Mouse (Mus musculus): ENCODE results near the gene Thtpa. TPM values are rescaled to one million over a fixed set of nuclear protein-coding genes. Genes with fewer than 3 reads are reported as not detected.

Gene Thtpa
- polyA plus RNA-seq, 1 experiment from 2014 or later = 55.2 TPM

GRCm38 (mm10) chr14:55146324-55146723 lies 51.7 kb downstream of the Thtpa start:
- WGBS = 92% methylated on average over 1 of the region's 1 CpGs
- Histone ChIP-seq H3K27me3 (replicated peaks; ENCODE audit: control insufficient read depth, insufficient read depth, low read length) (no peaks in the 10 kb centered on the region), H3K27ac (ENCODE audit: low read length) (no peak overlapping the region), H3K36me3 (ENCODE audit: control insufficient read depth, insufficient read depth) (no peaks in the 10 kb centered on the region), H3K4me1 (replicated peaks; ENCODE audit: control insufficient read depth, insufficient read depth, low read length) (no peaks in the 10 kb centered on the region), H3K9me3 (ENCODE audit: control insufficient read depth, low read length) (no peaks in the 10 kb centered on the region), H3K4me2 (ENCODE audit: low read length) (no peak overlapping the region), H3K9ac (replicated peaks; ENCODE audit: low read depth, low read length) (no peak overlapping the region), H3K4me3 (replicated peaks; ENCODE audit: low read length) (no peak overlapping the region)
- ATAC-seq = no peak

GRCm38 (mm10) chr14:55146829-55147401 lies 52.3 kb downstream of the Thtpa start:
- ATAC-seq = no peak
- no peak overlapping the region for H3K27ac ChIP-seq (ENCODE audit: low read length)
- H3K27me3 ChIP-seq (replicated peaks; ENCODE audit: control insufficient read depth, insufficient read depth, low read length) = no peaks in the 10 kb centered on the region
- no peak overlapping the region for H3K4me3 ChIP-seq (replicated peaks; ENCODE audit: low read length)
- no peak overlapping the region for H3K9ac ChIP-seq (replicated peaks; ENCODE audit: low read depth, low read length)
- no peaks in the 10 kb centered on the region for H3K9me3 ChIP-seq (ENCODE audit: control insufficient read depth, low read length)
- H3K4me2 ChIP-seq (ENCODE audit: low read length) = no peak overlapping the region
- H3K4me1 ChIP-seq (replicated peaks; ENCODE audit: control insufficient read depth, insufficient read depth, low read length) = no peaks in the 10 kb centered on the region
- 90% methylated on average over 12 of the region's 12 CpGs for WGBS
- no peaks in the 10 kb centered on the region for H3K36me3 ChIP-seq (ENCODE audit: control insufficient read depth, insufficient read depth)

GRCm38 (mm10) chr14:55148363-55148915 lies 53.9 kb downstream of the Thtpa start:
- Histone ChIP-seq H3K27me3 (replicated peaks; ENCODE audit: control insufficient read depth, insufficient read depth, low read length) (no peaks in the 10 kb centered on the region), H3K27ac (ENCODE audit: low read length) (no peak overlapping the region), H3K4me1 (replicated peaks; ENCODE audit: control insufficient read depth, insufficient read depth, low read length) (no peaks in the 10 kb centered on the region), H3K9ac (replicated peaks; ENCODE audit: low read depth, low read length) (no peak overlapping the region), H3K36me3 (ENCODE audit: control insufficient read depth, insufficient read depth) (no peaks in the 10 kb centered on the region), H3K9me3 (ENCODE audit: control insufficient read depth, low read length) (no peaks in the 10 kb centered on the region), H3K4me2 (ENCODE audit: low read length) (no peak overlapping the region), H3K4me3 (replicated peaks; ENCODE audit: low read length) (no peak overlapping the region)
- 27% methylated on average over 5 of the region's 5 CpGs for WGBS
- peak; percentile 84 for ATAC-seq

Other genes starting within 250 kb of the Thtpa start
- gene Homez, start 223.8 kb upstream of the Thtpa start, polyA plus RNA-seq (2015; fragmentation: Nextera tagmentation; extraction: Ambion mirVana) = 12.1 and 13.4 TPM in 2 replicates
- 1.7 and 2.6 TPM in 2 replicates for gene Ppp1r3e, start 217.2 kb upstream of the Thtpa start, polyA plus RNA-seq (2015; fragmentation: Nextera tagmentation; extraction: Ambion mirVana)
- gene Bcl2l2, start 211.4 kb upstream of the Thtpa start, polyA plus RNA-seq (2015; fragmentation: Nextera tagmentation; extraction: Ambion mirVana) = 3.5 TPM in 2 replicates
- gene Gm20521, start 211.3 kb upstream of the Thtpa start, polyA plus RNA-seq (2015; fragmentation: Nextera tagmentation; extraction: Ambion mirVana) = not detected in 2 replicates
- 122 and 150 TPM in 2 replicates for gene Pabpn1, start 202.3 kb upstream of the Thtpa start, polyA plus RNA-seq (2015; fragmentation: Nextera tagmentation; extraction: Ambion mirVana)
- 128 and 185 TPM in 2 replicates for gene Slc22a17, start 181.7 kb upstream of the Thtpa start, polyA plus RNA-seq (2015; fragmentation: Nextera tagmentation; extraction: Ambion mirVana)
- 24.2 and 28.7 TPM in 2 replicates for gene Efs, start 168.7 kb upstream of the Thtpa start, polyA plus RNA-seq (2015; fragmentation: Nextera tagmentation; extraction: Ambion mirVana)
- 0.46 and 0.53 TPM in 2 replicates for gene Il25, start 162.1 kb upstream of the Thtpa start, polyA plus RNA-seq (2015; fragmentation: Nextera tagmentation; extraction: Ambion mirVana)
- 3.7 and 4.0 TPM in 2 replicates for gene Cmtm5, start 158.5 kb upstream of the Thtpa start, polyA plus RNA-seq (2015; fragmentation: Nextera tagmentation; extraction: Ambion mirVana)
- 0.65 and 0.99 TPM in 2 replicates for gene Myh6, start 127.9 kb upstream of the Thtpa start, polyA plus RNA-seq (2015; fragmentation: Nextera tagmentation; extraction: Ambion mirVana)
- not detected in 2 replicates for gene Gm17428, start 117.9 kb upstream of the Thtpa start, polyA plus RNA-seq (2015; fragmentation: Nextera tagmentation; extraction: Ambion mirVana)
- 6.9 and 7.4 TPM in 2 replicates for gene Myh7, start 100.2 kb upstream of the Thtpa start, polyA plus RNA-seq (2015; fragmentation: Nextera tagmentation; extraction: Ambion mirVana)
- 58.8 and 61.2 TPM in 2 replicates for gene Ngdn, start 79.3 kb upstream of the Thtpa start, polyA plus RNA-seq (2015; fragmentation: Nextera tagmentation; extraction: Ambion mirVana)
- gene Zfhx2, start 2.5 kb upstream of the Thtpa start, polyA plus RNA-seq (2015; fragmentation: Nextera tagmentation; extraction: Ambion mirVana) = 21.5 and 32.9 TPM in 2 replicates
- gene Ap1g2, start 11.8 kb downstream of the Thtpa start, polyA plus RNA-seq (2015; fragmentation: Nextera tagmentation; extraction: Ambion mirVana) = 13.3 and 16.5 TPM in 2 replicates
- gene Jph4, start 22.2 kb downstream of the Thtpa start, polyA plus RNA-seq (2015; fragmentation: Nextera tagmentation; extraction: Ambion mirVana) = 33.6 and 45.1 TPM in 2 replicates
- 0.26 TPM in 1 of 2 replicates, not detected in the other for gene Dhrs2, start 127.2 kb downstream of the Thtpa start, polyA plus RNA-seq (2015; fragmentation: Nextera tagmentation; extraction: Ambion mirVana)

Measured in forebrain, embryonic 16.5 days (tissue).